Mouse (Mus musculus) heart, embryonic 15.5 days (tissue): ENCODE measurements around the gene Cdc6. TPM values are rescaled to one million over a fixed set of nuclear protein-coding genes. Genes with fewer than 3 reads are reported as not detected.

Source experiments
- ATAC-seq: fragments of 200-750 bp; cut with Nextera tagmentation; replicated peaks from 2 replicates; pipeline ENCODE4 v1.8.0; 2017; ENCODE audit warnings: low read depth, moderate TSS enrichment; ENCODE audit not compliant: insufficient number of reproducible peaks, insufficient read depth, low FRiP score
- H3K27ac ChIP-seq: fragments of 300-500 bp; sonication (generic); 2 replicates; pipeline ENCODE4 v1.5.1; 2015; ENCODE audit warnings: mild to moderate bottlenecking, inconsistent platforms
- H3K27me3 ChIP-seq: fragments of 300-500 bp; sonication (generic); 2 replicates; pipeline ENCODE4 v1.6.1; 2015; ENCODE audit warnings: inconsistent platforms
- H3K36me3 ChIP-seq: fragments of 300-500 bp; sonication (generic); 2 replicates; pipeline ENCODE4 v1.6.1; 2015; ENCODE audit warnings: mild to moderate bottlenecking, inconsistent platforms
- H3K4me1 ChIP-seq: fragments of 300-500 bp; sonication (generic); replicated peaks from 2 replicates; pipeline ENCODE4 v1.6.1; 2015; ENCODE audit warnings: inconsistent platforms
- H3K4me2 ChIP-seq: fragments of 300-500 bp; sonication (generic); 2 replicates; pipeline ENCODE4 v1.6.1; 2015; ENCODE audit warnings: inconsistent platforms, mild to moderate bottlenecking, moderate library complexity
- H3K4me3 ChIP-seq: fragments of 300-500 bp; sonication (generic); 2 replicates; pipeline ENCODE4 v1.5.1; 2015; ENCODE audit warnings: mild to moderate bottlenecking, inconsistent platforms
- H3K9ac ChIP-seq: fragments of 300-500 bp; sonication (generic); 2 replicates; pipeline ENCODE4 v1.6.1; 2015; ENCODE audit warnings: mild to moderate bottlenecking, inconsistent platforms
- H3K9me3 ChIP-seq: fragments of 300-500 bp; sonication (generic); replicated peaks from 2 replicates; pipeline ENCODE4 v1.6.1; 2016; ENCODE audit warnings: inconsistent platforms
- WGBS: fragments of 180-500 bp; shearing (Covaris S2); methylation state at CpG from one replicate; pipeline ENCODE4 v1.1.7; 2015; ENCODE audit warnings: mixed read lengths; 5-methylcytosine and 5-hydroxymethylcytosine counted together
- polyA plus RNA-seq: library from polyadenylated mRNA; unstranded; fragments of >200 nt; fragmentation: Nextera tagmentation; extraction: Ambion mirVana; gene quantifications from 2 replicates; pipeline ENCODE4 v1.2.1, GENCODE M21; 2015

Gene Cdc6
- polyA plus RNA-seq, 1 experiment from 2014 or later, result 14.2 TPM

GRCm38 (mm10) chr11:98877001-98877400 lies 30.6 kb upstream of the Cdc6 start:
- WGBS, result 83% methylated on average over 9 of the region's 9 CpGs

DNA sequence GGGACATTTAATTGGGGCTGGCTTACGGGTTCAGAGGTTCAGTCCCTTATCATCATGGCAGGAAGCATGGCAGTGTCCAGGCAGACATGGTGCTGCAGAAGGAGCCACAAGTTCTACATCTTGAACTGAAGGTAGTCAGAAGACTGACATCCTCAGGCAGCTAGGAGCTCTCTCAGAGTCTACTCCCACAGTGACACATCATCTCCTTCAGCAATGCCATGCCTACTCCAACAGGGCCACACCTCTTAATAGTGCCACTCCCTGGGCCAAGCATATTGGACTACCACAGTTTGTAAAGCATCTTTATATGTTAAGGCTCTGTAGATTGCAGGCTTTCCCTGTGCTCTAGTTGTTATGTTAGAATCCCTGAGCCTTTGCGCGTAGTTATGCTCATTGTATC lies 19.9 kb upstream of the Cdc6 start:
- Histone ChIP-seq H3K4me2 (no peak overlapping the region), H3K36me3 (peaks cover 63% of the 10 kb centered on the region), H3K27me3 (no peaks in the 10 kb centered on the region), H3K4me1 (no peaks in the 10 kb centered on the region), H3K27ac (no peak overlapping the region), H3K9me3 (no peaks in the 10 kb centered on the region), H3K9ac (no peak overlapping the region), H3K4me3 (no peak overlapping the region)
- ATAC-seq, result no peak
- 96% methylated on average over 3 of the region's 3 CpGs for WGBS

More at GRCm38 (mm10) chr11:98877001-98877400, 30.6 kb upstream of the Cdc6 start:
- no peak overlapping the region for H3K9ac ChIP-seq
- H3K27me3 ChIP-seq, result no peaks in the 10 kb centered on the region
- H3K4me3 ChIP-seq, result no peak overlapping the region
- no peaks in the 10 kb centered on the region for H3K9me3 ChIP-seq
- no peak for ATAC-seq
- peaks cover 12% of the 10 kb centered on the region for H3K4me1 ChIP-seq
- H3K27ac ChIP-seq, result no peak overlapping the region
- 0 out of 2 replicates have a peak, but pooled peaks cover 5% of the 10 kb centered on the region for H3K36me3 ChIP-seq
- H3K4me2 ChIP-seq, result no peak overlapping the region

GRCm38 (mm10) chr11:98889077-98889476 lies 18.5 kb upstream of the Cdc6 start:
- H3K4me1 ChIP-seq, result no peaks in the 10 kb centered on the region
- no peak overlapping the region for H3K4me2 ChIP-seq
- no peak overlapping the region for H3K9ac ChIP-seq
- no peaks in the 10 kb centered on the region for H3K9me3 ChIP-seq
- no peak overlapping the region for H3K27ac ChIP-seq
- H3K4me3 ChIP-seq, result no peak overlapping the region
- H3K27me3 ChIP-seq, result no peaks in the 10 kb centered on the region
- peaks cover 77% of the 10 kb centered on the region for H3K36me3 ChIP-seq
- WGBS, result 93% methylated on average over 4 of the region's 4 CpGs
- no peak for ATAC-seq

DNA sequence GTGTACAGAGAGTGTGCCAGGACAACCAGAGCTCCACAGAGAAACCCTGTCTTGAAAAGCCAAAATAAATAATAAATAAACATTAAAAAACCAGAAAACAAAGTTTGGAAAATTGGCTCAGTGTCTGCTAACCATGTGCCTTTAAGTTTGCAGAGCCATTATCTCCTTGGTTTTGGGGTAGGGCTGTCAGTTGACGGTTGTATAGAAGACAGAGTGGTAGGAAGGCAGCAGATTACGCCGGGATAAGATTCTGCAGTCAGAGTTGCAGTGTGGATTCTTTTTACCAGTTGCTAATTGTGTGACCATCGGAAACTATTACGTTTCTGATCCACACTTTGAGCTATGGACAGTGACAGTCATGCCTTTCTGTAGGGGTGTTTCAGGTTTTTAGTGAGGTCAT lies 17.6 kb upstream of the Cdc6 start:
- Histone ChIP-seq H3K36me3 (peaks cover 77% of the 10 kb centered on the region), H3K4me3 (no peak overlapping the region), H3K27ac (no peak overlapping the region), H3K4me2 (no peak overlapping the region), H3K4me1 (no peaks in the 10 kb centered on the region), H3K9me3 (no peaks in the 10 kb centered on the region), H3K27me3 (no peaks in the 10 kb centered on the region), H3K9ac (no peak overlapping the region)
- ATAC-seq, result no peak
- 77% methylated on average over 5 of the region's 5 CpGs for WGBS

- Histone ChIP-seq H3K9me3 (no peaks in the 10 kb centered on the region), H3K27ac (no peak overlapping the region), H3K4me1 (no peaks in the 10 kb centered on the region), H3K4me3 (no peak overlapping the region), H3K4me2 (no peak overlapping the region), H3K9ac (no peak overlapping the region), H3K27me3 (no peaks in the 10 kb centered on the region), H3K36me3 (peaks cover 79% of the 10 kb centered on the region)
- 66% methylated on average over 5 of the region's 5 CpGs for WGBS
- ATAC-seq, result no peak
Observed at GRCm38 (mm10) chr11:98892426-98892825, 15.2 kb upstream of the Cdc6 start.

DNA sequence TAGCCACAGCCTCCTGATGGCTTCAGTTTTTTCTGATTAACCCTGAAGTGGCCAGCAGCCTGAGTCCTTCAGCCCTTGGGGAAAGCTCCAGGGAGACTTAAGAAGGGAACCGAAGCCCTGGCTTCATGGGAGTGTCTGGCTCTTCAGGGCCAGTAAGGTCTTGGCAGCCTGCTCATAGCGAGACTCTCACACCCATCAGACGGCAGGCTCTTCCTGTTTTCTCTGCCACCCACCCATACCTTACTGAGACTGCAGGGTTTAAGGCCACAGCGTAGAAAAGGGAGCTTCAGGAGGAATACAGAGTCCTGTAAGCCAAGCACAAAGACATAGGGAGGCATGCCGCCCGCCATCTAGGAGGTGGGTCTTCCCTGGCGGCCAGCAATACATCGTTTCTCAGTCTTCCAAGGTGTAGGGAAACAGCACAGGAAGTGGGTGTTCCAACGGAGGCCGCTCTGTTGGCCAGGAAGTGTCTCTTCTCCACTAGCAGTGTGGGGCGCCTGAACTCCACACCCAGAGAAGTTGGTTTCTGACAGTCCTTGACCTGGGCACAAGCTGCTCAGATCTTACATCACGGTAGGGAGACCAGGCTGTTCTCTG lies 7.0 kb upstream of the Cdc6 start:
- H3K36me3 ChIP-seq, result peaks cover 50% of the 10 kb centered on the region
- ATAC-seq, result no peak

GRCm38 (mm10) chr11:98902621-98903245 lies 4.9 kb upstream of the Cdc6 start:
- H3K9me3 ChIP-seq, result no peaks in the 10 kb centered on the region
- WGBS, result 22% methylated on average over 10 of the region's 10 CpGs
- no peaks in the 10 kb centered on the region for H3K27me3 ChIP-seq
- no peak overlapping the region for H3K4me3 ChIP-seq
- H3K36me3 ChIP-seq, result peaks cover 30% of the 10 kb centered on the region
- peaks cover 29% of the 10 kb centered on the region for H3K4me1 ChIP-seq
- H3K9ac ChIP-seq, result no peak overlapping the region
- H3K27ac ChIP-seq, result peak overlapping the region; percentile 67
- ATAC-seq, result no peak
- H3K4me2 ChIP-seq, result peak overlapping the region; percentile 26

More for the DNA sequence above, 7.0 kb upstream of the Cdc6 start:
- Histone ChIP-seq H3K4me2 (no peak overlapping the region), H3K4me1 (peaks cover 28% of the 10 kb centered on the region), H3K4me3 (no peak overlapping the region), H3K9ac (no peak overlapping the region), H3K27ac (no peak overlapping the region), H3K9me3 (no peaks in the 10 kb centered on the region), H3K27me3 (no peaks in the 10 kb centered on the region)
- 74% methylated on average over 12 of the region's 12 CpGs for WGBS

- H3K4me3 ChIP-seq, result no peak overlapping the region
- peak overlapping the region; percentile 67 for H3K27ac ChIP-seq
- no peak overlapping the region for H3K9ac ChIP-seq
- H3K36me3 ChIP-seq, result peaks cover 15% of the 10 kb centered on the region
- 58% methylated on average over 2 of the region's 2 CpGs for WGBS
- peaks cover 48% of the 10 kb centered on the region for H3K4me1 ChIP-seq
- no peak for ATAC-seq
- no peak overlapping the region for H3K4me2 ChIP-seq
- no peaks in the 10 kb centered on the region for H3K27me3 ChIP-seq
- H3K9me3 ChIP-seq, result no peaks in the 10 kb centered on the region
Observed at GRCm38 (mm10) chr11:98904577-98904976, 3.0 kb upstream of the Cdc6 start.

DNA sequence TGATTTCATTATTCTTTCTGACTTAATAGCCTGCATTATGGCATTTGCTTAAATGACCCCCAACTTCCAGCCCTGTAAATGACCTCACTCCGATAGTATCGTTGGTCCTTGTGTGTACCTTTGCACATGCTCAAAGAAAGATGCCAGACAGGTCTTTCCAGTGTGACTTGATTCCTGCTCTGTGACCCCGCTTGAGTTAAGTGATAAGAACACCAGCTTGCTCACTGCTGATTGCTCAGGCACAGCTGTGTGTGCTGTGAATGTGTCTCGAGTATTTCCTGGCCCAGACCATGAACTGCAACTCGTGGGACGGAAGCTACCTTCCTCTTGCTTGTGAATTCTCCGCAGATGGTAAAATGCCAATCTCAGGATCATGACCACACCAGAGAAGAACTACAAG lies 2.6 kb upstream of the Cdc6 start:
- no peak overlapping the region for H3K9ac ChIP-seq

DNA sequence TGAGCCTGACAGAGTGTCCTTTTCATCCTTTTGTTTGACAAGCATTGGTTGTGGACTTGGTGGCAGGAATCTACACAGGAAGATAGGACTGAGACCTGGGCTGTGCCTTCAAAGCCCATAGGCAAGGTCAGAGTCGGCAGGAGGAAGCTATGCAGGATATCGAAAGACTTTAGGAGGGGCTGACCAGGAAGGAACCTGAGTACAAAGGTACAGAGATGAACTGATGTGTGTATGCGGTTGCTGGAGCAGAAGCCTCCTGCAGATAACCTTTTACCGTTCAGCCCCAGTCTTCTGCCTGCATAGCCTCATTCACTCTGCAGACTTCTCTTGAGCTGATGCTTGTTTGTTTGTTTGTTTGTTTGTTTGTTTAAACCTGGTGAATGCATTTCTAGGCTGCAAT lies 2.0 kb upstream of the Cdc6 start:
- Histone ChIP-seq H3K4me1 (peaks cover 56% of the 10 kb centered on the region), H3K27ac (peak overlapping the region; percentile 35), H3K4me3 (no peak overlapping the region), H3K4me2 (no peak overlapping the region), H3K27me3 (no peaks in the 10 kb centered on the region), H3K36me3 (peaks cover 11% of the 10 kb centered on the region), H3K9me3 (no peaks in the 10 kb centered on the region), H3K9ac (no peak overlapping the region)
- ATAC-seq, result no peak
- whole genome bisulfite sequencing, result 66% methylated on average over 4 of the region's 4 CpGs

More for the DNA sequence above, 2.6 kb upstream of the Cdc6 start:
- Histone ChIP-seq H3K4me3 (no peak overlapping the region), H3K9me3 (no peaks in the 10 kb centered on the region), H3K36me3 (peaks cover 11% of the 10 kb centered on the region), H3K4me2 (no peak overlapping the region), H3K27me3 (no peaks in the 10 kb centered on the region), H3K27ac (peak overlapping the region; percentile 35), H3K4me1 (peaks cover 52% of the 10 kb centered on the region)
- no peak for ATAC-seq
- 43% methylated on average over 7 of the region's 7 CpGs for WGBS

DNA sequence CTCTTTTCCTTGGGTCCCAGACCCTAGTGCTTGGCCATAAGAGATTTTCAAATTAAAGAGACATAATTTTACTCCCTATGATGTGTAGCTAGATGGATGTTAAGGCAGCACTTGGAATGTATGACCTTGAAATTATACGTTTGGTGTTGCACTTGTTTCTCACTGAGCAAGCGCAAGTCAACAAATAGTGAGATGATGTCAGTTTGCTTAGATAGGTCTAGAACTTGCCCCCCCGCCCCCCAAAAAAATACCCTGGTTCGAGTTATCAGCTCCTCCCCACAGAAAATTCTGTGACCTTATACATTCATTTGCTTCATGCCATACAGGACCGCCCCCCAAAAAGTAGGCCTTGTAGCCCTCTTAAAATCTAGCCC lies 551 bp upstream of the Cdc6 start:
- no peak for ATAC-seq
- 51% methylated on average over 5 of the region's 5 CpGs for WGBS
- H3K9ac ChIP-seq, result no peak overlapping the region
- H3K36me3 ChIP-seq, result peaks cover 5% of the 10 kb centered on the region; the same call in 1 of the 2 replicates
- peak overlapping the region; percentile 98 for H3K4me2 ChIP-seq
- H3K4me1 ChIP-seq, result peaks cover 59% of the 10 kb centered on the region
- H3K9me3 ChIP-seq, result no peaks in the 10 kb centered on the region
- peak overlapping the region; percentile 66 for H3K4me3 ChIP-seq
- H3K27me3 ChIP-seq, result no peaks in the 10 kb centered on the region
- H3K27ac ChIP-seq, result peak overlapping the region; percentile 10; the same call in 1 of the 2 replicates

DNA sequence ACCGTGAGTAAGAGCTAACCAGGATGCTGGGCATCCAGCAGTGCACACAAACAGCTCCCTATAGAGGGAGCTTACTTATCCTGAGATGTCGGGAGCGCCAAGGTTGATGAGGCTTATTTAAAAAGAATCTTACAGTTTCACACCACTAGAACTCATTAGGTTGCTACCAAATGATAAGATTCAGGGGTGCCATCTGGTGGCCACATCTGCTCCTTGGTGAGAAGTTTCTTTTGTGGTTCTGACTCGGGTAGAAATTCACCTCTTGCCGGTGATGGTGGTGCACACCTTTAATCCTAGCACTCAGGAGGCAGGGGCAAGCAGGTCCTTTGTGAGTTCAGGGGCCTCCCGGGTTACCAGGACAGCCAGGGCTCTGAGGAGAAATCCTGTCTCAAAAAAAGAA lies 2.1 kb downstream of the Cdc6 start:
- Histone ChIP-seq H3K36me3 (peaks cover 23% of the 10 kb centered on the region), H3K4me1 (peaks cover 40% of the 10 kb centered on the region)
- no peak for ATAC-seq

More for the DNA sequence above, 2.1 kb downstream of the Cdc6 start:
- Histone ChIP-seq H3K4me3 (peak overlapping the region; percentile 66), H3K9me3 (no peaks in the 10 kb centered on the region), H3K27ac (no peak overlapping the region), H3K4me2 (peak overlapping the region; percentile 98), H3K27me3 (no peaks in the 10 kb centered on the region), H3K9ac (peak overlapping the region; percentile 7; the same call in 1 of the 2 replicates)
- 24% methylated on average over 6 of the region's 6 CpGs for WGBS
